Mouse (Mus musculus): Measurements from ENCODE around the gene Mfsd4b5. TPM values are rescaled to one million over a fixed set of nuclear protein-coding genes. Genes with fewer than 3 reads are reported as not detected.

Gene Mfsd4b5
- 0.05 TPM in 1 of 2 replicates, not detected in the other for polyA plus RNA-seq (2016; fragmentation: Nextera tagmentation; extraction: Ambion mirVana)

GRCm38 (mm10) chr10:39986466-39986865 is at the start of gene Mfsd4b5:
Gene Mfsd4b5 (minus strand): TSS chr10:39986646.
- Histone ChIP-seq H3K36me3 (no peaks in the 10 kb centered on the region), H3K4me1 (no peaks in the 10 kb centered on the region), H3K27me3 (ENCODE audit: low read depth, poor library complexity, severe bottlenecking) (no peaks in the 10 kb centered on the region), H3K27ac (no peak within 1 kb of the TSS), H3K9me3 (replicated peaks) (no peaks in the 10 kb centered on the region), H3K4me3 (no peak within 1 kb of the TSS)
- WGBS = 88% methylated on average over 12 of the region's 12 CpGs
- DNase-seq (ENCODE audit: low spot score) = no peak

- WGBS = 96% methylated on average over 6 of the region's 6 CpGs
- Histone ChIP-seq H3K4me3 (no peak overlapping the region), H3K27me3 (ENCODE audit: low read depth, poor library complexity, severe bottlenecking) (no peaks in the 10 kb centered on the region), H3K9me3 (replicated peaks) (no peaks in the 10 kb centered on the region), H3K4me1 (no peaks in the 10 kb centered on the region), H3K27ac (no peak overlapping the region), H3K36me3 (no peaks in the 10 kb centered on the region)
- DNase-seq (ENCODE audit: low spot score) = no peak
Observed at GRCm38 (mm10) chr10:40034956-40035355, 48.5 kb upstream of the Mfsd4b5 start.

GRCm38 (mm10) chr10:40032897-40033296 is 46.5 kb upstream of the Mfsd4b5 start:
- no peak for DNase-seq (ENCODE audit: low spot score)
- WGBS = 90% methylated on average over 2 of the region's 2 CpGs

DNA sequence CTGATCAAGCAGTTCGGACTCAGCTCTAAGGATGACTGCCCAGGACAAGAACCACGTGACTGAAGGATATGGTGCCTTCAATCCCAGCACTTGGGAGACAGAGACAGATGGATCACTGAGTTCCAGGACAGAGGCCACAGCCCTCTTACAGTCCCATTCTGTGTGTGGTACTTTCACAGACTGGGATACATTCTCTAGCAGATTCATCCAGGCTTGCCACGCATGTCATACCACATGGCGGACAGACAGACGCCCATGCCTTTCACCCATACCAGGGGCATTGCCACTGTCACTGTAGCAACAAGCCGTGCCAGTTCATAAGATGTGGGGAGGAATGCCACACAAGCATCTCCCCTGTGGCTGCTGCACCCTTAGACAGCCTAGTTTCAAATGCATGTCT is 44.3 kb upstream of the Mfsd4b5 start:
- no peak for DNase-seq (ENCODE audit: low spot score)
- Histone ChIP-seq H3K9me3 (replicated peaks) (no peaks in the 10 kb centered on the region), H3K27me3 (ENCODE audit: low read depth, poor library complexity, severe bottlenecking) (0 out of 2 replicates have a peak, but pooled peaks cover 4% of the 10 kb centered on the region), H3K27ac (no peak overlapping the region), H3K36me3 (no peaks in the 10 kb centered on the region), H3K4me3 (no peak overlapping the region), H3K4me1 (no peaks in the 10 kb centered on the region)
- 96% methylated on average over 6 of the region's 6 CpGs for WGBS

More at GRCm38 (mm10) chr10:40032897-40033296, 46.5 kb upstream of the Mfsd4b5 start:
- Histone ChIP-seq H3K27ac (no peak overlapping the region), H3K4me3 (no peak overlapping the region), H3K36me3 (no peaks in the 10 kb centered on the region), H3K27me3 (ENCODE audit: low read depth, poor library complexity, severe bottlenecking) (0 out of 2 replicates have a peak, but pooled peaks cover 4% of the 10 kb centered on the region), H3K4me1 (no peaks in the 10 kb centered on the region), H3K9me3 (replicated peaks) (no peaks in the 10 kb centered on the region)

DNA sequence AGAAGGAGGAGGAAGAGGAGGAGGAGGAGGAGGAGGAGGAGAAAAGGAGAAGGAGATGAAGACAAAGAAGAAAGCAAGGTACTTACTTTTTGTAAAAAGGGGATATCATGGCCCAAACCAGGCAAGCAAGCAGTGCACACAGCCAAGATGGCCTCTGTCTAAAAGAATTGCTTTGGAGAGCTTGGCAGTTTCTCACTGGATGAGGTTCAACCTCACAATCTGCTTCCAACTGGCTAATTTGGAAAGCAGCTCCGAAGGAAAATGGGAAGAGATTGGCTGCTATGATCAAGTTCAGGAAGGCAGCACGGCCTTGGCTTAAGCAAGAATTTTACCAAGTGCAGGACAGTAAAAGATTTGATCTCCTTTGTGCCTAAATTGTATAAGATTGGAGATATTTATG is 43.2 kb upstream of the Mfsd4b5 start:
- Histone ChIP-seq H3K4me1 (peaks cover 11% of the 10 kb centered on the region), H3K27ac (no peak overlapping the region), H3K4me3 (no peak overlapping the region), H3K36me3 (no peaks in the 10 kb centered on the region), H3K9me3 (replicated peaks) (no peaks in the 10 kb centered on the region), H3K27me3 (ENCODE audit: low read depth, poor library complexity, severe bottlenecking) (0 out of 2 replicates have a peak, but pooled peaks cover 4% of the 10 kb centered on the region)
- DNase-seq (ENCODE audit: low spot score) = no peak
- 91% methylated on average over 2 of the region's 2 CpGs for WGBS

DNA sequence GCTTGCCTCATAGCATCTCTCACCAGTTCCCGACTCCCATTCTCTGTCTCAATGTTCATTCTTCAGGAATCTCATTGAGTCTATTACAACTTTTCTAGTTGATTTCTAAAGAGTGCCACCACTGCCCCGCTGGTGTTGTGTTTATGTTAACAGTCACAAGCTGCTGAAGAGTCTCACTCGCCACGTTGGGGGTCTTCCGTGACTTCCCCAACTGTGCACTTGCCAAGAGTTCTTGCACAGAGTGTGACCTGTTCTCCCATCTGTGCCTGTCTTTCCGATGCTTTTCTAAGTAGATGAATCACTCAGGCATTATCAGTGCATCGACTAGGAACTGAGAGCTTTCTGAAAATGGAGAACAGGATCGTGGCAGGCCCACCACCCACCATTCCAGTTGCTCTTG is 41.6 kb upstream of the Mfsd4b5 start:
- H3K9me3 ChIP-seq (replicated peaks) = no peaks in the 10 kb centered on the region
- H3K36me3 ChIP-seq = no peaks in the 10 kb centered on the region
- H3K4me1 ChIP-seq = peaks cover 16% of the 10 kb centered on the region
- WGBS = 86% methylated on average over 8 of the region's 8 CpGs
- no peak overlapping the region for H3K27ac ChIP-seq
- H3K4me3 ChIP-seq = no peak overlapping the region
- DNase-seq (ENCODE audit: low spot score) = no peak
- H3K27me3 ChIP-seq (ENCODE audit: low read depth, poor library complexity, severe bottlenecking) = peaks cover 16% of the 10 kb centered on the region

DNA sequence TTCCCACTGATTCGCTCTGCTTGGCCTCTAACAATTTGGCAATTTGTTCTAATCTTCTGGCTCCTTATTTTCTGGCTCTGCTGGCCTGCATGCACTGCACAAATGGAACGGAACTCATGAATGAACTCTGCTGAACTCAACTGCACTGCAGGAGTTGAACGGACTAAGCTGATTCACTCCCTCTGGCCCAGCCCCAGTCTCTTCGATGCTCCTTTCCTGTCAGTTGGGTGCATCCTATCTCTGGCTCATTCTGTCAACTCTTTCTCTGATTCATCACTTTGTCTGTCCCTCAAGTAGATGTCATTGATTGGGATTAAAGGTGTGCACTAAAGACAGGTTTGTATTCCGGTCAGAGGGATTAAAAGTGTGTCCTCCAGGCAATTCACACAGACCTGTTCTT is 40.1 kb upstream of the Mfsd4b5 start:
- WGBS = 93% methylated on average over 5 of the region's 5 CpGs
- Histone ChIP-seq H3K27me3 (ENCODE audit: low read depth, poor library complexity, severe bottlenecking) (peaks cover 18% of the 10 kb centered on the region), H3K4me3 (no peak overlapping the region), H3K27ac (no peak overlapping the region), H3K36me3 (no peaks in the 10 kb centered on the region), H3K9me3 (replicated peaks) (no peaks in the 10 kb centered on the region), H3K4me1 (peaks cover 16% of the 10 kb centered on the region)
- DNase-seq (ENCODE audit: low spot score) = no peak

- Histone ChIP-seq H3K9me3 (replicated peaks) (no peaks in the 10 kb centered on the region), H3K36me3 (no peaks in the 10 kb centered on the region), H3K4me1 (peaks cover 20% of the 10 kb centered on the region), H3K27me3 (ENCODE audit: low read depth, poor library complexity, severe bottlenecking) (peaks cover 18% of the 10 kb centered on the region), H3K4me3 (peak overlapping the region; percentile 67), H3K27ac (peak overlapping the region; percentile 87)
- 72% methylated on average over 8 of the region's 8 CpGs for WGBS
- no peak for DNase-seq (ENCODE audit: low spot score)
Observed at GRCm38 (mm10) chr10:40025560-40025959, 39.1 kb upstream of the Mfsd4b5 start.

GRCm38 (mm10) chr10:40024554-40025428 is 38.3 kb upstream of the Mfsd4b5 start, which contains the start of gene Mfsd4b1:
Gene Mfsd4b1 (minus strand): TSS chr10:40025268.
- 1% methylated on average over 46 of the region's 46 CpGs for WGBS
- peak within 1 kb of the TSS; percentile 67 for H3K4me3 ChIP-seq
- no peaks in the 10 kb centered on the region for H3K36me3 ChIP-seq
- peaks cover 27% of the 10 kb centered on the region for H3K4me1 ChIP-seq
- DNase-seq (ENCODE audit: low spot score) = peak; percentile 94
- H3K27me3 ChIP-seq (ENCODE audit: low read depth, poor library complexity, severe bottlenecking) = peaks cover 18% of the 10 kb centered on the region
- peak within 1 kb of the TSS; percentile 87 for H3K27ac ChIP-seq
- no peaks in the 10 kb centered on the region for H3K9me3 ChIP-seq (replicated peaks)

DNA sequence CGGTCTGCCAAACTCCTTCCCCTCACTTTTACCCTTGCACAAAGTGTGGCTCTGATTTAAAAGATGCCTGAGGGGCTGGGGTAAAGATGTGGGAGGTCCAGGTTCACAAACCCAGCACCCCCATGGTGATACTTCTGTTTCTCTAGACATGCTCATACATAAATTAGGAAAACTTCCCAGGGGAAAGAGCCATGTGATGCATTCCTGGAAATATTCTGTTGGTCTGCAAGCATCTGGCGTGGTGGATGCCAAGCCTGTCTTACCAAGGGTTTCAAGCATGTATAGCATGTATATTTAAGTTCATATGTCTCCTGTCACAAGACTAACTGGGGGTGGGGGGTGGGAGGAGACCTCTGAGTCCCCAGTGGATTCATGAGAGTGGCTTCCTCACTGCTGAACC is 34.0 kb upstream of the Mfsd4b5 start:
- Histone ChIP-seq H3K27me3 (ENCODE audit: low read depth, poor library complexity, severe bottlenecking) (peaks cover 14% of the 10 kb centered on the region), H3K9me3 (replicated peaks) (no peaks in the 10 kb centered on the region), H3K4me1 (peaks cover 24% of the 10 kb centered on the region), H3K27ac (no peak overlapping the region), H3K36me3 (no peaks in the 10 kb centered on the region), H3K4me3 (no peak overlapping the region)
- no peak for DNase-seq (ENCODE audit: low spot score)
- WGBS = 67% methylated on average over 2 of the region's 2 CpGs

DNA sequence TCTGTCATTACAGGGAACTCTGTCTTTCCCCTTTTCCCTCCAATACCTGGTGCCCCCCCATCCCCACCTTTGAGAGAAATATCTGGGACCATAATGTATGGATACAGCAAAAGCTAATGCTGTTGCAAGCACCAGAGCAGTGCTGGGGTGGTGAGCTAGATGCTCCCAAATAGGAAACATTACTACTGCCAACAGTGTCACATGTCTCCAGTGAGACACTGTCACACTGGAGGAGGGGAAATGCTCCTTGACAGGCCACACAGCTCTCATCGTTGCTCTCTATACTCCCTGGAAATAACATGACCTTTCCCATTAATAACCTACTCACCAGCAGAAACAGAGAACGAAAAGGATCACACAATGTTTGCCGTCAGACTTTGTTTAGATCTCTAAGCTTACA is 33.0 kb upstream of the Mfsd4b5 start:
- no peaks in the 10 kb centered on the region for H3K9me3 ChIP-seq (replicated peaks)

DNA sequence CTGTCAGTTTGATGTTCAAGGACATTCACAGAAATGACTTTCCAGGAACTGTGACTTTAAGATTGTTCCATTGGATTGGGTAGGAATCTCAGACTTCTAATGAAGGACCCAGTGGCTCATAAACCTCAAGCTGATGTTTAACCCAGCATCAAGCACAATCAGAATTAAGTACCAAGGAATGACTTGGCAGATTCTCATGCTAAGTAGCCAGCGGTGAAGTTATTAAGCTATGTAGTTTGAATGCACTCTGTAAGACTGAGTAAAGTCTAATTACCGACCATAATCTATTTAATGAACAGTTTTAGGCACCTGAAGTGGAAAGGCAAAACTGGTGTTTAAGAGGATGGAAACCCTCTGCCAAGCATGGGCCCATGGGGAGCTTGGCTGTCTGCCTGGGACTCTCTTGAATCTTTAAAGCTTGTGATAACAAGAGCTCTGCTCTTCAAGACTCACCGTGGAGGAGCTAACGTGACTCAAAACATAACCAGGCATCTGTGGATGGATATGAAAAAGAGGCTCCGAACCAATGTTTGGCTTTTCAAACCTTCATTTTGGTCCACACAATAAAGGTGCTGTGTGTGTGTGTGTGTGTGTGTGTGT is 31.9 kb upstream of the Mfsd4b5 start:
- no peak for DNase-seq (ENCODE audit: low spot score)
- Histone ChIP-seq H3K36me3 (no peaks in the 10 kb centered on the region), H3K4me3 (no peak overlapping the region), H3K27me3 (ENCODE audit: low read depth, poor library complexity, severe bottlenecking) (peaks cover 5% of the 10 kb centered on the region), H3K27ac (no peak overlapping the region), H3K4me1 (peaks cover 10% of the 10 kb centered on the region; the same call in 1 of the 2 replicates), H3K9me3 (replicated peaks) (no peaks in the 10 kb centered on the region)
- WGBS = 93% methylated on average over 5 of the region's 5 CpGs

More for the DNA sequence above, 33.0 kb upstream of the Mfsd4b5 start:
- Histone ChIP-seq H3K36me3 (no peaks in the 10 kb centered on the region), H3K27ac (no peak overlapping the region), H3K27me3 (ENCODE audit: low read depth, poor library complexity, severe bottlenecking) (peaks cover 14% of the 10 kb centered on the region), H3K4me1 (peaks cover 15% of the 10 kb centered on the region), H3K4me3 (no peak overlapping the region)
- WGBS = 71% methylated on average over 3 of the region's 3 CpGs
- DNase-seq (ENCODE audit: low spot score) = no peak

DNA sequence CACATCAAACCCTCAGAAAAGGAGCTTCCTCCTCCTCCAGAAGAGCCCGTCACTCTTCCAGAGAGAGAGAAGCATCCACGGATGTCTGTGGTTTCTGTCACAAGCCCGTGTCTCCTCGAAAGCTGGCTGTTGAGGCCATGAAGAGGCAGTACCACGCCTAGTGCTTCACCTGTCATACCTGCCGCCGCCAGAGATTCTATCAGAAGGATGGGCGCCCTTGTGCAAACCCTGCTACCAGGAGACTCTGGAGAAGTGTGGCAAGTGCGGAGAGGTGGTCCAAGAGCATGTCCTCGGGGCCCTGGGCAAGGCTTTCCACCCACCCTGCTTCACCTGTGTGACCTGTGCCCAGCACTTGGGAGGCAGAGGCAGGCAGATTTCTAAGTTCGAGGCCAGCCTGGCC is 23.1 kb upstream of the Mfsd4b5 start:
- no peak for DNase-seq (ENCODE audit: low spot score)
- H3K9me3 ChIP-seq (replicated peaks) = no peaks in the 10 kb centered on the region
- WGBS = 87% methylated on average over 11 of the region's 11 CpGs
- H3K27ac ChIP-seq = no peak overlapping the region
- no peaks in the 10 kb centered on the region for H3K36me3 ChIP-seq
- no peaks in the 10 kb centered on the region for H3K27me3 ChIP-seq (ENCODE audit: low read depth, poor library complexity, severe bottlenecking)
- H3K4me3 ChIP-seq = no peak overlapping the region
- H3K4me1 ChIP-seq = peaks cover 14% of the 10 kb centered on the region

Measured in limb, embryonic 10.5 days (tissue).